Mouse (Mus musculus) liver, embryonic 14.5 days (tissue): ENCODE results near the gene Calcoco1. TPM values are rescaled to one million over a fixed set of nuclear protein-coding genes. Genes with fewer than 3 reads are reported as not detected.

Source experiments
- ATAC-seq: fragments of 200-750 bp; cut with Nextera tagmentation; 2 replicates; pipeline ENCODE4 v1.8.0; 2017; ENCODE audit warnings: moderate number of reproducible peaks, mild to moderate bottlenecking, moderate library complexity; ENCODE audit not compliant: insufficient read depth
- DNase-seq, 3 experiments: peaks; one replicate each; pipeline ENCODE4 v3.0.0-alpha.2; 2012 to 2013; ENCODE audit warnings: low read depth in 3 of 3, low spot score in 3 of 3
- H3K27ac ChIP-seq: fragments of 300-500 bp; sonication (generic); 2 replicates; pipeline ENCODE4 v1.5.1; 2014; ENCODE audit warnings: moderate library complexity, mild to moderate bottlenecking, control low read depth, inconsistent platforms
- H3K27me3 ChIP-seq: fragments of 300-500 bp; sonication (generic); 2 replicates; pipeline ENCODE4 v1.6.1; 2014; ENCODE audit warnings: mild to moderate bottlenecking, low read length, moderate library complexity; ENCODE audit not compliant: control insufficient read depth, insufficient read depth
- H3K36me3 ChIP-seq: fragments of 300-500 bp; sonication (generic); replicated peaks from 2 replicates; pipeline ENCODE4 v1.6.1; 2014; ENCODE audit warnings: low read depth; ENCODE audit not compliant: control insufficient read depth, insufficient read depth
- H3K4me1 ChIP-seq, 2 experiments: fragments of 200-500 bp in 1 of 2; fragments of 300-500 bp in 1 of 2; sonication (generic) in 1 of 2; replicated peaks; 2 replicates each; pipeline ENCODE4 v1.6.1; 2012 to 2014; ENCODE audit warnings: antibody characterized with exemption in 1 of 2, inconsistent platforms in 1 of 2, low read length in 1 of 2; ENCODE audit not compliant: control insufficient read depth in 2 of 2, insufficient read depth in 2 of 2
- H3K4me2 ChIP-seq: fragments of 300-500 bp; sonication (generic); 2 replicates; pipeline ENCODE4 v1.6.1; 2014; ENCODE audit warnings: low read depth, mild to moderate bottlenecking, control low read depth, moderate library complexity
- H3K4me3 ChIP-seq, 2 experiments: fragments of 200-500 bp in 1 of 2; fragments of 300-500 bp in 1 of 2; sonication (generic) in 1 of 2; 2 replicates each; pipeline ENCODE4 v1.5.1; 2012 to 2014; ENCODE audit warnings: low read depth in 2 of 2, low read length in 2 of 2, mild to moderate bottlenecking in 2 of 2, control low read depth in 1 of 2, inconsistent platforms in 1 of 2, moderate library complexity in 1 of 2; ENCODE audit not compliant: insufficient read depth in 1 of 2
- H3K9ac ChIP-seq: fragments of 300-500 bp; sonication (generic); replicated peaks from 2 replicates; pipeline ENCODE4 v1.6.1; 2014; ENCODE audit warnings: mild to moderate bottlenecking, control low read depth, moderate library complexity
- H3K9me3 ChIP-seq: fragments of 300-500 bp; sonication (generic); 2 replicates; pipeline ENCODE4 v1.6.1; 2016; ENCODE audit warnings: low read length, mixed read lengths; ENCODE audit not compliant: control insufficient read depth
- CTCF ChIP-seq: IDR thresholded peaks from 2 replicates; pipeline ENCODE4 v1.5.1; 2016; ENCODE audit warnings: antibody characterized with exemption, low read depth, control low read depth
- EP300 ChIP-seq: IDR thresholded peaks from 2 replicates; pipeline ENCODE4 v1.6.1; 2016; ENCODE audit warnings: antibody characterized with exemption, low read depth
- WGBS: fragments of 180-500 bp; shearing (Covaris S2); extraction: QIAGEN DNeasy Blood & Tissue Kit; methylation state at CpG from one replicate; pipeline ENCODE4 v1.1.7; 2014; ENCODE audit not compliant: insufficient replicate concordance; 5-methylcytosine and 5-hydroxymethylcytosine counted together
- polyA plus RNA-seq, 2 experiments: library from polyadenylated mRNA; depleted of rRNA in 1 of 2; stranded (reverse) in 1 of 2; unstranded in 1 of 2; fragments of >200 nt; fragmentation: Nextera tagmentation in 1 of 2; extraction: Ambion mirVana in 1 of 2; gene quantifications; 2 replicates each; pipeline versions ENCODE4 v1.2.1 to v1.2.3; 2012 to 2014

Calcoco1 gene
- polyA plus RNA-seq, 2 experiments: 5.7 to 8.4 TPM

- peaks cover 49% of the 10 kb centered on the region for H3K27me3 ChIP-seq
- H3K4me3 ChIP-seq: no peak overlapping the region
- no peaks in the 10 kb centered on the region for H3K9me3 ChIP-seq
- H3K9ac ChIP-seq: no peak overlapping the region
- no peak overlapping the region for H3K4me2 ChIP-seq
- WGBS: 62% methylated on average over 1 of the region's 1 CpGs
- no peaks in the 10 kb centered on the region for H3K36me3 ChIP-seq
- TF ChIP-seq EP300 (no peak), CTCF (no peak)
- H3K27ac ChIP-seq: no peak overlapping the region
- no peaks in the 10 kb centered on the region for H3K4me1 ChIP-seq
- DNase-seq (no peak), ATAC-seq (no peak)
These were observed 27.1 kb upstream of the Calcoco1 start for GRCm38 (mm10) chr15:102749103-102749502.

- H3K9me3 ChIP-seq: no peaks in the 10 kb centered on the region
- ATAC-seq: no peak
- TF ChIP-seq CTCF (no peak), EP300 (no peak)
- no peaks in the 10 kb centered on the region for H3K36me3 ChIP-seq
- H3K27ac ChIP-seq: no peak overlapping the region
- H3K4me3 ChIP-seq: no peak overlapping the region
- WGBS: 36% methylated on average over 8 of the region's 8 CpGs
- DNase-seq: no peak
- H3K27me3 ChIP-seq: peaks cover 62% of the 10 kb centered on the region
- no peak overlapping the region for H3K4me2 ChIP-seq
- no peaks in the 10 kb centered on the region for H3K4me1 ChIP-seq
- no peak overlapping the region for H3K9ac ChIP-seq
These were observed 25.9 kb upstream of the Calcoco1 start for GRCm38 (mm10) chr15:102747853-102748252.

GRCm38 (mm10) chr15:102747286-102747640 lies 25.3 kb upstream of the Calcoco1 start:
- H3K4me3 ChIP-seq: peak overlapping the region in 1 of 2 experiments; percentile 12; a peak in 1 of 4 replicates
- no peak overlapping the region for H3K27ac ChIP-seq
- DNase-seq (no peak), ATAC-seq (no peak)
- TF ChIP-seq CTCF (no peak), EP300 (no peak)
- no peaks in the 10 kb centered on the region for H3K36me3 ChIP-seq
- no peaks in the 10 kb centered on the region for H3K9me3 ChIP-seq
- 2% methylated on average over 20 of the region's 20 CpGs for WGBS
- no peak overlapping the region for H3K9ac ChIP-seq
- H3K4me2 ChIP-seq: peak overlapping the region; percentile 16
- H3K27me3 ChIP-seq: peaks cover 63% of the 10 kb centered on the region
- H3K4me1 ChIP-seq: no peaks in the 10 kb centered on the region

GRCm38 (mm10) chr15:102746488-102747285 lies 24.7 kb upstream of the Calcoco1 start:
- H3K36me3 ChIP-seq: no peaks in the 10 kb centered on the region
- H3K4me3 ChIP-seq: peak overlapping the region in 1 of 2 experiments; percentile 12; a peak in 1 of 4 replicates
- H3K27me3 ChIP-seq: peaks cover 60% of the 10 kb centered on the region
- no peak overlapping the region for H3K9ac ChIP-seq
- no peaks in the 10 kb centered on the region for H3K9me3 ChIP-seq
- WGBS: under 1% methylated on average over 75 of the region's 75 CpGs
- no peak overlapping the region for H3K27ac ChIP-seq
- no peaks in the 10 kb centered on the region for H3K4me1 ChIP-seq
- ATAC-seq: no peak
- peak overlapping the region; percentile 16 for H3K4me2 ChIP-seq
- TF ChIP-seq CTCF: no peak
- TF ChIP-seq EP300: no peak
- no peak for DNase-seq

GRCm38 (mm10) chr15:102746126-102746487 lies 24.1 kb upstream of the Calcoco1 start:
- no peak overlapping the region for H3K4me3 ChIP-seq
- no peaks in the 10 kb centered on the region for H3K36me3 ChIP-seq
- H3K9ac ChIP-seq: no peak overlapping the region
- ATAC-seq (no peak), DNase-seq (no peak)
- H3K9me3 ChIP-seq: no peaks in the 10 kb centered on the region
- H3K4me1 ChIP-seq: no peaks in the 10 kb centered on the region
- peaks cover 60% of the 10 kb centered on the region for H3K27me3 ChIP-seq
- TF ChIP-seq CTCF: no peak
- no peak for TF ChIP-seq EP300
- H3K27ac ChIP-seq: no peak overlapping the region
- H3K4me2 ChIP-seq: no peak overlapping the region
- 8% methylated on average over 11 of the region's 11 CpGs for WGBS
